Comparison of ENCODE assay signal across 12 mouse cellular contexts in genomic region chr7:98491451-98492200, GRCm38 (mm10). TPM values are rescaled to one million over a fixed set of nuclear protein-coding genes. Genes with fewer than 3 reads are reported as not detected.
A peak's percentile ranks its signal among the peaks of the same experiment; 100 is the strongest.
DNase-seq lines count a peak whose midpoint lies in the region; ATAC-seq lines count a peak whose summit lies in the region.
"Had no signal": no experiment of that assay in that cellular context is flagged by ENCODE, and none has a peak within 500 bp of the region (broad histone marks: within the 10 kb centered on the region; RNA-seq: fewer than 3 reads in every experiment).

No protein-coding gene starts in this region.

- peak overlapping the region; percentile 93 for H3K4me2 ChIP-seq in heart, embryonic 14.5 days (ENCODE audit: low read length)
- H3K4me2 ChIP-seq in neural tube, embryonic 15.5 days, result peak overlapping the region; percentile 17
- H3K4me2 ChIP-seq: midbrain, embryonic 12.5 days had no signal

- no peaks in the 10 kb centered on the region for H3K9me3 ChIP-seq in heart, embryonic 14.5 days (ENCODE audit: control insufficient read depth, low read length)
- H3K9me3 ChIP-seq in megakaryocyte, embryonic 14.5 days, result no peaks in the 10 kb centered on the region
- no peaks in the 10 kb centered on the region for H3K9me3 ChIP-seq in neural tube, embryonic 15.5 days (replicated peaks)
- H3K9me3 ChIP-seq: midbrain, embryonic 12.5 days had no signal

- DNase-seq in heart, adult 9 months (ENCODE audit: low spot score in 2 of 2), result no peak
- DNase-seq in induced T-regulatory cell, adult 2 months (ENCODE audit: low read depth), result peak; percentile 91
- DNase-seq in urinary bladder, postnatal 10 days (ENCODE audit: low spot score), result no peak
- no peak for DNase-seq in frontal cortex, postnatal 10 days (ENCODE audit: low spot score in 2 of 2)
- DNase-seq: forebrain, postnatal 0 days; retina, postnatal 1 day; thymus, postnatal 14 days had no signal

- no peak overlapping the region for H3K27ac ChIP-seq in heart, embryonic 14.5 days (replicated peaks in 1 of 2; ENCODE audit: control insufficient read depth in 1 of 2, insufficient read depth in 1 of 2, low read depth in 2 of 2, low read length in 2 of 2)
- H3K27ac ChIP-seq in neural tube, embryonic 15.5 days (replicated peaks), result no peak overlapping the region
- H3K27ac ChIP-seq: midbrain, embryonic 12.5 days had no signal

- 69% methylated on average over 9 of the region's 9 CpGs for WGBS in heart, embryonic 14.5 days
- 78% methylated on average over 9 of the region's 9 CpGs for WGBS in neural tube, embryonic 15.5 days

- peaks cover 3% of the 10 kb centered on the region; the same call in 1 of the 2 replicates for H3K27me3 ChIP-seq in heart, embryonic 14.5 days (ENCODE audit: control insufficient read depth, insufficient read depth, low read length)
- peaks cover 37% of the 10 kb centered on the region for H3K27me3 ChIP-seq in megakaryocyte, embryonic 14.5 days (replicated peaks)
- peaks cover 19% of the 10 kb centered on the region for H3K27me3 ChIP-seq in neural tube, embryonic 15.5 days (replicated peaks)

- no peak for ATAC-seq in heart, embryonic 14.5 days (ENCODE audit: insufficient number of reproducible peaks, insufficient read depth, low FRiP score, low read depth)
- no peak for ATAC-seq in megakaryocyte, adult 5-6 weeks (ENCODE audit: poor library complexity, severe bottlenecking)
- no peak for ATAC-seq in neural tube, embryonic 15.5 days (ENCODE audit: low FRiP score)
- ATAC-seq: forebrain, postnatal 0 days had no signal

- no peak overlapping the region; the same call in 1 of the 2 replicates for H3K9ac ChIP-seq in heart, embryonic 14.5 days (ENCODE audit: low read length)
- no peak overlapping the region for H3K9ac ChIP-seq in neural tube, embryonic 15.5 days (replicated peaks)
- H3K9ac ChIP-seq: forebrain, postnatal 0 days; midbrain, embryonic 12.5 days had no signal

- H3K36me3 ChIP-seq in heart, embryonic 14.5 days (ENCODE audit: control insufficient read depth, insufficient read depth, low read length), result peaks cover 7% of the 10 kb centered on the region; the same call in 1 of the 2 replicates
- H3K36me3 ChIP-seq in megakaryocyte, embryonic 14.5 days (replicated peaks; ENCODE audit: low read length), result peaks cover 65% of the 10 kb centered on the region
- no peaks in the 10 kb centered on the region for H3K36me3 ChIP-seq in neural tube, embryonic 15.5 days
- H3K36me3 ChIP-seq: midbrain, embryonic 12.5 days had no signal

- peaks cover 21 to 31% of the 10 kb centered on the region in 2 experiments for H3K4me1 ChIP-seq in heart, embryonic 14.5 days (ENCODE audit: control insufficient read depth in 2 of 2, insufficient read depth in 2 of 2, low read length in 2 of 2)
- peaks cover 97% of the 10 kb centered on the region for H3K4me1 ChIP-seq in megakaryocyte, embryonic 14.5 days
- H3K4me1 ChIP-seq in neural tube, embryonic 15.5 days, result peaks cover 25% of the 10 kb centered on the region

- H3K4me3 ChIP-seq in heart, embryonic 14.5 days (ENCODE audit: control insufficient read depth in 1 of 2, insufficient read depth in 1 of 2, low read depth in 1 of 2, low read length in 2 of 2), result no peak overlapping the region
- peak overlapping the region; percentile 95 for H3K4me3 ChIP-seq in megakaryocyte, embryonic 14.5 days (replicated peaks)
- H3K4me3 ChIP-seq in neural tube, embryonic 15.5 days (replicated peaks), result no peak overlapping the region
- H3K4me3 ChIP-seq: midbrain, embryonic 12.5 days had no signal

RNA-seq across cellular contexts. Expression of gene Lrrc32, which starts 2.5 kb away (rescaled TPM):
- 6.9 and 8.4 TPM in 2 replicates for polyA plus RNA-seq in heart, embryonic 14.5 days (2014; fragmentation: Nextera tagmentation; extraction: Ambion mirVana)
- polyA plus RNA-seq in megakaryocyte, embryonic 14.5 days (2012; ENCODE audit: insufficient read depth, low replicate concordance), result 28.6 and 53.0 TPM in 2 replicates
- not detected in 2 replicates for total RNA-seq in megakaryocyte, adult 5-6 weeks (2015)
- not detected in 2 replicates for total RNA-seq in megakaryocyte, adult 5-6 weeks (2017)
- polyA plus RNA-seq in neural tube, embryonic 15.5 days (2015; fragmentation: Nextera tagmentation; extraction: Ambion mirVana), result 3.1 and 5.5 TPM in 2 replicates

RNA-seq across cellular contexts. Expression of gene Gucy2d, which starts 51.4 kb away (rescaled TPM):
- polyA plus RNA-seq in heart, embryonic 14.5 days (2014; fragmentation: Nextera tagmentation; extraction: Ambion mirVana), result 0.13 TPM in 1 of 2 replicates, not detected in the other
- polyA plus RNA-seq in megakaryocyte, embryonic 14.5 days (2012; ENCODE audit: insufficient read depth, low replicate concordance), result not detected in 2 replicates
- not detected in 2 replicates for total RNA-seq in megakaryocyte, adult 5-6 weeks (2015)
- not detected in 2 replicates for total RNA-seq in megakaryocyte, adult 5-6 weeks (2017)
- polyA plus RNA-seq in neural tube, embryonic 15.5 days (2015; fragmentation: Nextera tagmentation; extraction: Ambion mirVana), result 0.28 and 0.37 TPM in 2 replicates
- total RNA-seq: forebrain, postnatal 0 days had no signal
- polyA plus RNA-seq: forebrain, postnatal 0 days; midbrain, embryonic 12.5 days had no signal
